Mouse (Mus musculus): ENCODE measurements around the gene Vmn1r128.
"Not testable (repeated sequence)": the region's sequence is repeated elsewhere in the genome, so short reads cannot be mapped to it uniquely, and the experiment has no call there.

Vmn1r128 gene

GRCm38 (mm10) chr7:21349073-21349472 is at the start of gene Vmn1r128:
Vmn1r128 (plus strand) TSS chr7:21349373.
- not testable (repeated sequence) for DNase-seq

- not testable (repeated sequence) for DNase-seq
Observed at GRCm38 (mm10) chr7:21301367-21301766, 47.8 kb upstream of the Vmn1r128 start, which contains the start of gene Vmn1r126. Vmn1r126 (minus strand) TSS chr7:21301467.

- DNase-seq: not testable (repeated sequence)
Observed at GRCm38 (mm10) chr7:21319761-21320160, 29.4 kb upstream of the Vmn1r128 start, which contains the start of gene Vmn1r127. Vmn1r127 (minus strand) TSS chr7:21319861.

- DNase-seq: not testable (repeated sequence)
Observed at GRCm38 (mm10) chr7:21361191-21361590, 12.0 kb downstream of the Vmn1r128 start, which contains the start of gene Vmn1r129. Vmn1r129 (minus strand) TSS chr7:21361291.
